Mouse (Mus musculus) retina, postnatal 7 days (tissue): ENCODE data around the gene Tmem135.

ENCODE experiments used
- DNase-seq: peaks from one replicate; pipeline ENCODE4 v3.0.0-alpha.2; 2012; ENCODE audit warnings: low read depth, low spot score

Gene Tmem135

GRCm38 (mm10) chr7:89251880-89252453 is 152.1 kb downstream of the Tmem135 start:
- DNase-seq, result no peak

- no peak for DNase-seq
These were observed 155.7 kb downstream of the Tmem135 start for GRCm38 (mm10) chr7:89248135-89248850.

GRCm38 (mm10) chr7:89247012-89247710 is 156.9 kb downstream of the Tmem135 start:
- no peak for DNase-seq

- no peak for DNase-seq
These were observed 161.5 kb downstream of the Tmem135 start for GRCm38 (mm10) chr7:89242565-89242964.

- no peak for DNase-seq
These were observed 161.9 kb downstream of the Tmem135 start for GRCm38 (mm10) chr7:89242143-89242542.

GRCm38 (mm10) chr7:89239592-89239991 is 164.4 kb downstream of the Tmem135 start:
- DNase-seq, result no peak

GRCm38 (mm10) chr7:89236592-89236991 is 167.4 kb downstream of the Tmem135 start:
- no peak for DNase-seq

- DNase-seq, result no peak
These were observed 168.0 kb downstream of the Tmem135 start for GRCm38 (mm10) chr7:89235974-89236507.

- DNase-seq, result no peak
These were observed 171.4 kb downstream of the Tmem135 start for GRCm38 (mm10) chr7:89232499-89233145.

- DNase-seq, result no peak
These were observed 172.7 kb downstream of the Tmem135 start for GRCm38 (mm10) chr7:89231200-89231790.

GRCm38 (mm10) chr7:89222609-89223008 is 181.4 kb downstream of the Tmem135 start:
- DNase-seq, result no peak

GRCm38 (mm10) chr7:89216628-89217027 is 187.4 kb downstream of the Tmem135 start:
- DNase-seq, result no peak

GRCm38 (mm10) chr7:89216118-89216517 is 187.9 kb downstream of the Tmem135 start:
- no peak for DNase-seq

- no peak for DNase-seq
These were observed 188.3 kb downstream of the Tmem135 start for GRCm38 (mm10) chr7:89215714-89216113.

- no peak for DNase-seq
These were observed 193.5 kb downstream of the Tmem135 start for GRCm38 (mm10) chr7:89210506-89210905.

GRCm38 (mm10) chr7:89206165-89206564 is 197.9 kb downstream of the Tmem135 start:
- DNase-seq, result no peak

- DNase-seq, result no peak
These were observed 198.6 kb downstream of the Tmem135 start for GRCm38 (mm10) chr7:89205402-89205801.

- DNase-seq, result no peak
These were observed 200.9 kb downstream of the Tmem135 start for GRCm38 (mm10) chr7:89203144-89203543.

- DNase-seq, result no peak
These were observed 202.1 kb downstream of the Tmem135 start for GRCm38 (mm10) chr7:89201954-89202353.

- DNase-seq, result no peak
These were observed 205.5 kb downstream of the Tmem135 start for GRCm38 (mm10) chr7:89198499-89198898.

- no peak for DNase-seq
These were observed 210.6 kb downstream of the Tmem135 start for GRCm38 (mm10) chr7:89193459-89193858.

- DNase-seq, result no peak
These were observed 220.1 kb downstream of the Tmem135 start for GRCm38 (mm10) chr7:89183928-89184327.
